Mouse (Mus musculus) limb, embryonic 12.5 days (tissue): ENCODE measurements at regions not wholly inside any gene's neighbourhood (a gene's known extent, or its start where the extent isn't known, plus 50 kb on each side); places are given as distances from the start of the nearest gene placed in this dataset.

Experiments
- ATAC-seq: fragments of 200-750 bp; cut with Nextera tagmentation; 2 replicates; pipeline ENCODE4 v1.8.0; 2017; ENCODE audit warnings: low read depth, moderate TSS enrichment; ENCODE audit not compliant: insufficient number of reproducible peaks, insufficient read depth, low FRiP score, low TSS enrichment
- H3K27ac ChIP-seq: fragments of 300-500 bp; sonication (generic); 2 replicates; pipeline ENCODE4 v1.5.1; 2016; ENCODE audit warnings: mild to moderate bottlenecking, moderate library complexity
- H3K27me3 ChIP-seq: fragments of 300-500 bp; sonication (generic); 2 replicates; pipeline ENCODE4 v1.6.1; 2016; ENCODE audit warnings: mild to moderate bottlenecking, moderate library complexity
- H3K36me3 ChIP-seq: fragments of 300-500 bp; sonication (generic); 2 replicates; pipeline ENCODE4 v1.6.1; 2016; ENCODE audit warnings: mild to moderate bottlenecking, moderate library complexity
- H3K4me1 ChIP-seq: fragments of 300-500 bp; sonication (generic); replicated peaks from 2 replicates; pipeline ENCODE4 v1.6.1; 2016
- H3K4me2 ChIP-seq: fragments of 300-500 bp; sonication (generic); 2 replicates; pipeline ENCODE4 v1.6.1; 2016; ENCODE audit warnings: mild to moderate bottlenecking, moderate library complexity
- H3K4me3 ChIP-seq: fragments of 300-500 bp; sonication (generic); replicated peaks from 2 replicates; pipeline ENCODE4 v1.5.1; 2016; ENCODE audit warnings: mild to moderate bottlenecking
- H3K9ac ChIP-seq: fragments of 300-500 bp; sonication (generic); replicated peaks from 2 replicates; pipeline ENCODE4 v1.6.1; 2016; ENCODE audit warnings: mild to moderate bottlenecking, moderate library complexity
- H3K9me3 ChIP-seq: fragments of 300-500 bp; sonication (generic); 2 replicates; pipeline ENCODE4 v1.6.1; 2016; ENCODE audit warnings: mild to moderate bottlenecking, moderate library complexity
- WGBS: fragments of 180-500 bp; shearing (Covaris S2); methylation state at CpG from one replicate; pipeline ENCODE4 v1.1.7; 2016; 5-methylcytosine and 5-hydroxymethylcytosine counted together

- ATAC-seq, result no peak
- Histone ChIP-seq H3K4me3 (no peak overlapping the region), H3K27me3 (no peaks in the 10 kb centered on the region), H3K9ac (no peak overlapping the region), H3K36me3 (no peaks in the 10 kb centered on the region), H3K4me2 (no peak overlapping the region), H3K27ac (no peak overlapping the region), H3K9me3 (no peaks in the 10 kb centered on the region), H3K4me1 (no peaks in the 10 kb centered on the region)
- 88% methylated on average over 5 of the region's 5 CpGs for WGBS
These were observed 1394.2 kb upstream of the Flrt2 start for GRCm38 (mm10) chr12:94297864-94298263.

- Histone ChIP-seq H3K4me3 (no peak overlapping the region), H3K9ac (no peak overlapping the region), H3K27me3 (no peaks in the 10 kb centered on the region), H3K27ac (no peak overlapping the region), H3K4me1 (no peaks in the 10 kb centered on the region), H3K4me2 (no peak overlapping the region), H3K9me3 (no peaks in the 10 kb centered on the region), H3K36me3 (no peaks in the 10 kb centered on the region)
- ATAC-seq, result no peak
- WGBS, result 65% methylated on average over 5 of the region's 5 CpGs
These were observed 1359.7 kb upstream of the Flrt2 start for GRCm38 (mm10) chr12:94332351-94332750.

GRCm38 (mm10) chr12:94334671-94335070 lies 1357.4 kb upstream of the Flrt2 start:
- Histone ChIP-seq H3K9ac (no peak overlapping the region), H3K27ac (no peak overlapping the region), H3K27me3 (no peaks in the 10 kb centered on the region), H3K9me3 (no peaks in the 10 kb centered on the region), H3K4me2 (no peak overlapping the region), H3K4me3 (no peak overlapping the region), H3K36me3 (no peaks in the 10 kb centered on the region), H3K4me1 (no peaks in the 10 kb centered on the region)
- WGBS, result 86% methylated on average over 3 of the region's 3 CpGs
- ATAC-seq, result no peak

GRCm38 (mm10) chr12:94349623-94350156 lies 1342.3 kb upstream of the Flrt2 start:
- ATAC-seq, result no peak
- Histone ChIP-seq H3K27ac (no peak overlapping the region), H3K4me1 (no peaks in the 10 kb centered on the region), H3K9ac (no peak overlapping the region), H3K4me2 (no peak overlapping the region), H3K9me3 (0 out of 2 replicates have a peak, but pooled peaks cover 3% of the 10 kb centered on the region), H3K4me3 (no peak overlapping the region), H3K27me3 (no peaks in the 10 kb centered on the region), H3K36me3 (no peaks in the 10 kb centered on the region)
- 84% methylated on average over 7 of the region's 7 CpGs for WGBS

GRCm38 (mm10) chr12:94364269-94364668 lies 1327.8 kb upstream of the Flrt2 start:
- no peak for ATAC-seq
- H3K9me3 ChIP-seq, result no peaks in the 10 kb centered on the region
- H3K9ac ChIP-seq, result no peak overlapping the region
- H3K27ac ChIP-seq, result no peak overlapping the region
- no peaks in the 10 kb centered on the region for H3K27me3 ChIP-seq
- no peaks in the 10 kb centered on the region for H3K36me3 ChIP-seq
- H3K4me1 ChIP-seq, result no peaks in the 10 kb centered on the region
- WGBS, result 46% methylated on average over 6 of the region's 6 CpGs
- no peak overlapping the region for H3K4me2 ChIP-seq
- no peak overlapping the region for H3K4me3 ChIP-seq

- no peaks in the 10 kb centered on the region for H3K36me3 ChIP-seq
- H3K4me2 ChIP-seq, result no peak overlapping the region
- ATAC-seq, result no peak
- no peak overlapping the region for H3K9ac ChIP-seq
- no peaks in the 10 kb centered on the region for H3K9me3 ChIP-seq
- WGBS, result 59% methylated on average over 2 of the region's 2 CpGs
- H3K27me3 ChIP-seq, result no peaks in the 10 kb centered on the region
- no peaks in the 10 kb centered on the region for H3K4me1 ChIP-seq
- no peak overlapping the region for H3K4me3 ChIP-seq
- H3K27ac ChIP-seq, result no peak overlapping the region
These were observed 1292.0 kb upstream of the Flrt2 start for GRCm38 (mm10) chr12:94399991-94400390.

GRCm38 (mm10) chr12:94420918-94421317 lies 1271.1 kb upstream of the Flrt2 start:
- H3K4me1 ChIP-seq, result no peaks in the 10 kb centered on the region
- ATAC-seq, result no peak
- no peaks in the 10 kb centered on the region for H3K9me3 ChIP-seq
- no peak overlapping the region for H3K4me2 ChIP-seq
- no peak overlapping the region for H3K27ac ChIP-seq
- H3K9ac ChIP-seq, result no peak overlapping the region
- no peaks in the 10 kb centered on the region for H3K36me3 ChIP-seq
- no peaks in the 10 kb centered on the region for H3K27me3 ChIP-seq
- 73% methylated on average over 5 of the region's 5 CpGs for WGBS
- H3K4me3 ChIP-seq, result no peak overlapping the region

- 83% methylated on average over 3 of the region's 3 CpGs for WGBS
- H3K9ac ChIP-seq, result no peak overlapping the region
- H3K4me3 ChIP-seq, result no peak overlapping the region
- no peaks in the 10 kb centered on the region for H3K36me3 ChIP-seq
- no peaks in the 10 kb centered on the region for H3K27me3 ChIP-seq
- H3K27ac ChIP-seq, result no peak overlapping the region
- H3K4me2 ChIP-seq, result no peak overlapping the region
- no peak for ATAC-seq
- no peaks in the 10 kb centered on the region for H3K9me3 ChIP-seq
- H3K4me1 ChIP-seq, result no peaks in the 10 kb centered on the region
These were observed 1270.3 kb upstream of the Flrt2 start for GRCm38 (mm10) chr12:94421743-94422142.

GRCm38 (mm10) chr12:94424340-94424981 lies 1267.6 kb upstream of the Flrt2 start:
- H3K4me3 ChIP-seq, result no peak overlapping the region
- H3K27ac ChIP-seq, result no peak overlapping the region
- H3K9me3 ChIP-seq, result no peaks in the 10 kb centered on the region
- H3K9ac ChIP-seq, result no peak overlapping the region
- no peaks in the 10 kb centered on the region for H3K36me3 ChIP-seq
- ATAC-seq, result no peak
- no peak overlapping the region for H3K4me2 ChIP-seq
- WGBS, result 39% methylated on average over 3 of the region's 3 CpGs
- no peaks in the 10 kb centered on the region for H3K27me3 ChIP-seq
- H3K4me1 ChIP-seq, result no peaks in the 10 kb centered on the region

- ATAC-seq, result no peak
These were observed 1242.5 kb upstream of the Flrt2 start for GRCm38 (mm10) chr12:94449517-94449916.

GRCm38 (mm10) chr12:94468027-94468426 lies 1224.0 kb upstream of the Flrt2 start:
- no peak overlapping the region for H3K4me3 ChIP-seq
- H3K4me2 ChIP-seq, result no peak overlapping the region
- H3K27me3 ChIP-seq, result no peaks in the 10 kb centered on the region
- H3K9me3 ChIP-seq, result no peaks in the 10 kb centered on the region
- H3K9ac ChIP-seq, result no peak overlapping the region
- no peaks in the 10 kb centered on the region for H3K36me3 ChIP-seq
- no peak for ATAC-seq
- no peak overlapping the region for H3K27ac ChIP-seq
- H3K4me1 ChIP-seq, result no peaks in the 10 kb centered on the region
- WGBS, result 61% methylated on average over 2 of the region's 2 CpGs

More at GRCm38 (mm10) chr12:94449517-94449916, 1242.5 kb upstream of the Flrt2 start:
- Histone ChIP-seq H3K9ac (no peak overlapping the region), H3K36me3 (no peaks in the 10 kb centered on the region), H3K9me3 (no peaks in the 10 kb centered on the region), H3K4me1 (no peaks in the 10 kb centered on the region), H3K27ac (no peak overlapping the region), H3K4me3 (no peak overlapping the region), H3K4me2 (no peak overlapping the region), H3K27me3 (no peaks in the 10 kb centered on the region)
- WGBS, result 63% methylated on average over 1 of the region's 1 CpGs

- 89% methylated on average over 3 of the region's 3 CpGs for WGBS
- no peaks in the 10 kb centered on the region for H3K4me1 ChIP-seq
- H3K4me3 ChIP-seq, result no peak overlapping the region
- no peak overlapping the region for H3K9ac ChIP-seq
- H3K36me3 ChIP-seq, result no peaks in the 10 kb centered on the region
- H3K27ac ChIP-seq, result no peak overlapping the region
- H3K9me3 ChIP-seq, result no peaks in the 10 kb centered on the region
- no peak overlapping the region for H3K4me2 ChIP-seq
- ATAC-seq, result no peak
- H3K27me3 ChIP-seq, result no peaks in the 10 kb centered on the region
These were observed 1223.4 kb upstream of the Flrt2 start for GRCm38 (mm10) chr12:94468609-94469008.
